Mouse (Mus musculus) myocyte (in vitro differentiated cells): Measurements from ENCODE around the gene Gcdh. TPM values are rescaled to one million over a fixed set of nuclear protein-coding genes. Genes with fewer than 3 reads are reported as not detected.

Experiments used
- H3K27me3 ChIP-seq: one replicate; pipeline ENCODE4 v1.6.1; 2011; ENCODE audit not compliant: control insufficient read depth, insufficient read depth, insufficient read length
- H3K36me3 ChIP-seq: one replicate; pipeline ENCODE4 v1.6.1; 2011; ENCODE audit not compliant: control insufficient read depth, insufficient read depth
- H3K4me2 ChIP-seq: one replicate; pipeline ENCODE4 v1.6.1; 2011; ENCODE audit warnings: low read depth, control low read depth
- H3K4me3 ChIP-seq: one replicate; pipeline ENCODE4 v1.5.1; 2011; ENCODE audit warnings: mild to moderate bottlenecking, control low read depth, moderate library complexity
- H3K79me2 ChIP-seq: one replicate; pipeline ENCODE4 v1.6.1; 2011; ENCODE audit not compliant: control insufficient read depth, insufficient read depth
- H3ac ChIP-seq: one replicate; pipeline ENCODE4 v1.6.1; 2011; ENCODE audit not compliant: control insufficient read depth, insufficient read length
- CEBPB ChIP-seq: IDR thresholded peaks from 2 replicates; pipeline ENCODE4 v1.6.1; 2011; ENCODE audit warnings: mild to moderate bottlenecking, moderate library complexity; ENCODE audit not compliant: poor library complexity, insufficient read depth, severe bottlenecking
- E2F4 ChIP-seq: IDR thresholded peaks from one replicate; pipeline ENCODE4 v1.6.1; 2011; ENCODE audit warnings: mild to moderate bottlenecking, control low read depth, moderate library complexity; ENCODE audit not compliant: insufficient read depth
- MAX ChIP-seq: IDR thresholded peaks from one replicate; pipeline ENCODE4 v1.6.1; 2011; ENCODE audit warnings: low read depth, mild to moderate bottlenecking, control low read depth
- MYOD1 ChIP-seq, 3 experiments: IDR thresholded peaks; one replicate each; pipeline ENCODE4 v1.6.1; 2011; ENCODE audit warnings: control low read depth in 2 of 3, low read depth in 2 of 3, mild to moderate bottlenecking in 2 of 3, moderate library complexity in 1 of 3; ENCODE audit not compliant: insufficient read length in 2 of 3, control insufficient read depth in 1 of 3
- MYOG ChIP-seq, 3 experiments: IDR thresholded peaks; one replicate each; pipeline ENCODE4 v1.6.1; 2011; ENCODE audit warnings: control low read depth in 2 of 3, low read depth in 2 of 3, mild to moderate bottlenecking in 2 of 3; ENCODE audit not compliant: insufficient read length in 2 of 3, control insufficient read depth in 1 of 3, insufficient read depth in 1 of 3
- POLR2A ChIP-seq: IDR thresholded peaks from one replicate; pipeline ENCODE4 v1.6.1; 2011; ENCODE audit warnings: low read depth, mild to moderate bottlenecking, control low read depth, moderate library complexity; ENCODE audit not compliant: insufficient read length
- POLR2AphosphoS2 ChIP-seq: IDR thresholded peaks from one replicate; pipeline ENCODE4 v1.6.1; 2011; ENCODE audit warnings: low read depth, control low read depth; ENCODE audit not compliant: insufficient read length
- REST ChIP-seq: IDR thresholded peaks from one replicate; pipeline ENCODE4 v1.6.1; 2011; ENCODE audit warnings: mild to moderate bottlenecking, control low read depth, moderate library complexity; ENCODE audit not compliant: insufficient read depth, insufficient read length
- SRF ChIP-seq: IDR thresholded peaks from one replicate; pipeline ENCODE4 v1.6.1; 2011; ENCODE audit warnings: low read depth; ENCODE audit not compliant: control insufficient read depth, insufficient read length
- TCF12 ChIP-seq: IDR thresholded peaks from one replicate; pipeline ENCODE4 v1.6.1; 2011; ENCODE audit warnings: mild to moderate bottlenecking, control low read depth; ENCODE audit not compliant: poor library complexity, insufficient read depth, severe bottlenecking
- TCF3 ChIP-seq: IDR thresholded peaks from one replicate; pipeline ENCODE4 v1.6.1; 2011; ENCODE audit warnings: low read depth, control low read depth; ENCODE audit not compliant: insufficient read length
- USF1 ChIP-seq: IDR thresholded peaks from one replicate; pipeline ENCODE4 v1.6.1; 2011; ENCODE audit warnings: low read depth, mild to moderate bottlenecking, control low read depth, moderate library complexity
- polyA plus RNA-seq: library from polyadenylated mRNA; unstranded; fragments of >200 nt; fragmentation: generic; extraction: Trizol; gene quantifications from one replicate; pipeline ENCODE4 v1.2.1, GENCODE M21; 2012; ENCODE audit warnings: missing spikeins

Gene Gcdh
- polyA plus RNA-seq, 1 experiment: 20.9 TPM

DNA sequence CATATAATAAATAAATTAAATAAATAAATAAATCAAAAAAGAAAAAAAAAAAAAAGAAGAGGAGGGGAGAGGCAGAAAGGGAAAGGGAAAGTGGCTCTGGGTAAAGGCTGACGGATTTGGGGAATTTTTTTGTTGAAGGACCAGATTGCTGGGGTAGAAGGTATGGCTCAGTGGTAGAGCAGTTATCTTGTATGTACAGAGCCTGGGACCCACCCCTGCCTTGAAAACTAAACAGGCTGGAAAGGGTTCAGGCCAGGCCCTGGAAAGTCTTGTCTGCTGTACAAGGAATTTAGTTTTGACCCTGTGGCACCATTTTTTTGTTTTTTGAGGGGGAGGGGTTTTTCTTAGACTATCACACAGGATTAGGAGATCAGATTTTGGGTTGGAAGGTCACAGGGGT is 14.8 kb downstream of the Gcdh start:
- H3K4me3 ChIP-seq: no peak overlapping the region
- TF ChIP-seq TCF12 (no peak), POLR2A (no peak), TCF3 (no peak), E2F4 (no peak), POLR2AphosphoS2 (no peak), REST (no peak), MAX (no peak), CEBPB (no peak), MYOD1 (IDR thresholded peaks at IDR 0.05; ENCODE audit: control insufficient read depth in 1 of 3, insufficient read length in 2 of 3, low read depth in 2 of 3) (no peak), MYOG (IDR thresholded peaks at IDR 0.05; ENCODE audit: control insufficient read depth in 1 of 3, insufficient read depth in 1 of 3, insufficient read length in 2 of 3, low read depth in 2 of 3) (no peak), USF1 (no peak), SRF (no peak)
- H3K36me3 ChIP-seq: no peaks in the 10 kb centered on the region
- H3K79me2 ChIP-seq: no peaks in the 10 kb centered on the region
- no peaks in the 10 kb centered on the region for H3K27me3 ChIP-seq
- H3ac ChIP-seq: no peak overlapping the region
- no peak overlapping the region for H3K4me2 ChIP-seq

DNA sequence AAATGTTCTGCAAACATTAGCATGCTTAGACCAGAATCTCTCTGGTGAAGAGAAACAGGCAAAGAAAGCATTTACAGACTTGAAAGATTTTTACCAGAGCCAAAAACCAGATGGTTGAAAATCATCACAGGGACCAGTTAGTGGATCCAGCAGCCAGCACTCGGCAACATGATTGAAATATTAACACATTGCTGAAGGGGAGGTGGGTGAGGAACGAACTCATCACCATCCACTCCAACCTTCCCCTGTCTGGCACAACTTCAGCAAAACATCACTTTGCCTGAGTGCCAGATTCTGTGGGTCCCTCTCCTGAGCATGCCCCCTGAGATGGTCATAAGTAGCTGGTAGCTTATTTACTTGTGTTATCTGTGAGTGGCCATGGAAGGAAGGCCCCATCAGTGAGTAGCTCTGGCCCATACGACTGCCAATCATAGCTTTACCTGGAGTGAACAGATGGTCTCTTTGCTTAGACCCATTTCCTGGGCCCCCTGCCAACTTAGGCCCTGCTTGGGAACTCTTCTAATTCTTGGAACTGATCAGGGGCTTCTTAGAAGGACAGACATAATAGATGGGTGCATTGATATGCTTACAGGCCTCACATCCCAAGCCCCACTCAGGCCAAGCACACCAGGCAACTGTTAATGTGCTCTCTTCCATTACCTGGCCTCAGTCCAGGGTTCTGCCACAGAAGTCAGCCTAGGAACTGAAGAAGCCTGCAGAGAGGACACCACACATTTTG is 16.3 kb downstream of the Gcdh start:
- Histone ChIP-seq H3K27me3 (no peaks in the 10 kb centered on the region), H3K79me2 (no peaks in the 10 kb centered on the region), H3ac (no peak overlapping the region), H3K36me3 (no peaks in the 10 kb centered on the region), H3K4me2 (no peak overlapping the region), H3K4me3 (no peak overlapping the region)
- TF ChIP-seq POLR2AphosphoS2: no peak
- TF ChIP-seq TCF12: no peak

DNA sequence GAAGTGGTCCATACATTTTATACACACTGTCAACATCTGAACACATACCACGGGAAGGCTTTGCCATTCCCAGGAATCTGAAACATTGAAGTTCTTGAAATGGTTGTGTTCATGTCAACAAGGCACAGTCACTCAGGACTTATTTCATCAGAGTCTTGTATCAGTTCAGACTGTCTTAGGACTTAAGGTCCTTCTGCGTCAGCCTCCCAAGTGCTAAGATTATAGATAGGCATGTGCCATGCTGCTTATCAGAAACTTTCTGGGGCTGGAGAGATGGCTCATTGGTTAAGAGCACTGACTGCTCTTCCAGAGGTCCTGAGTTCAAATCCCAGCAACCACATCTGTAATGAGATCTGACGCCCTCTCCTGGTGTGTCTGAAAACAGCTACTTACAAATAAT is 19.4 kb downstream of the Gcdh start:
- Histone ChIP-seq H3K27me3 (no peaks in the 10 kb centered on the region), H3K79me2 (no peaks in the 10 kb centered on the region), H3K4me2 (no peak overlapping the region), H3ac (no peak overlapping the region), H3K36me3 (no peaks in the 10 kb centered on the region), H3K4me3 (no peak overlapping the region)
- no peak for TF ChIP-seq POLR2A
- no peak for TF ChIP-seq TCF12
- TF ChIP-seq CEBPB: no peak
- no peak for TF ChIP-seq REST
- TF ChIP-seq MAX: no peak
- TF ChIP-seq MYOG (IDR thresholded peaks at IDR 0.05; ENCODE audit: control insufficient read depth in 1 of 3, insufficient read depth in 1 of 3, insufficient read length in 2 of 3, low read depth in 2 of 3): no peak
- no peak for TF ChIP-seq MYOD1 (IDR thresholded peaks at IDR 0.05; ENCODE audit: control insufficient read depth in 1 of 3, insufficient read length in 2 of 3, low read depth in 2 of 3)
- TF ChIP-seq TCF3: no peak
- no peak for TF ChIP-seq SRF
- no peak for TF ChIP-seq USF1

DNA sequence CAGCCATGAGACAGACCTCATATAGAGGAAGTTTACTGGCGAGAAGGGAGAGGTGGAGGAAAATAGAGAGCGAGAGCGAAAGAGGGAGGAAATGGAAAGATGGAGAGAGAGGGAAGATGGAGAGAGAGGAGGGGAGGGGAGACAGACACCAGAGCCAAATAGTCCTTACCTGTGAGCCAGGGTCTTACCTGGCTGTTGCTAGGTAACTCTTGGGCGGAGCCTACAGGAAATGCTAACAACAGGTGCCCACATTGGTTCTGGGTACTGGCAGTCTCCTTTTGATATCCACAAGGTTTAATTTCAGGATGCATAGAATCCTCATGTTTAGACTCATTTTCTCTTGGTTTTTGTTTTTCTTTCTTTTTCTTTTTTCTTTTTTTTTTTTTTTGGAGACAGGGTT is 20.7 kb downstream of the Gcdh start:
- TF ChIP-seq SRF (no peak), TCF12 (no peak), TCF3 (no peak), REST (no peak), POLR2A (no peak), E2F4 (no peak), MYOD1 (IDR thresholded peaks at IDR 0.05; ENCODE audit: control insufficient read depth in 1 of 3, insufficient read length in 2 of 3, low read depth in 2 of 3) (no peak), CEBPB (no peak), POLR2AphosphoS2 (no peak), MAX (no peak), MYOG (IDR thresholded peaks at IDR 0.05; ENCODE audit: control insufficient read depth in 1 of 3, insufficient read depth in 1 of 3, insufficient read length in 2 of 3, low read depth in 2 of 3) (no peak)
- Histone ChIP-seq H3K36me3 (no peaks in the 10 kb centered on the region), H3ac (no peak overlapping the region), H3K4me2 (no peak overlapping the region), H3K79me2 (no peaks in the 10 kb centered on the region), H3K4me3 (no peak overlapping the region), H3K27me3 (no peaks in the 10 kb centered on the region)

DNA sequence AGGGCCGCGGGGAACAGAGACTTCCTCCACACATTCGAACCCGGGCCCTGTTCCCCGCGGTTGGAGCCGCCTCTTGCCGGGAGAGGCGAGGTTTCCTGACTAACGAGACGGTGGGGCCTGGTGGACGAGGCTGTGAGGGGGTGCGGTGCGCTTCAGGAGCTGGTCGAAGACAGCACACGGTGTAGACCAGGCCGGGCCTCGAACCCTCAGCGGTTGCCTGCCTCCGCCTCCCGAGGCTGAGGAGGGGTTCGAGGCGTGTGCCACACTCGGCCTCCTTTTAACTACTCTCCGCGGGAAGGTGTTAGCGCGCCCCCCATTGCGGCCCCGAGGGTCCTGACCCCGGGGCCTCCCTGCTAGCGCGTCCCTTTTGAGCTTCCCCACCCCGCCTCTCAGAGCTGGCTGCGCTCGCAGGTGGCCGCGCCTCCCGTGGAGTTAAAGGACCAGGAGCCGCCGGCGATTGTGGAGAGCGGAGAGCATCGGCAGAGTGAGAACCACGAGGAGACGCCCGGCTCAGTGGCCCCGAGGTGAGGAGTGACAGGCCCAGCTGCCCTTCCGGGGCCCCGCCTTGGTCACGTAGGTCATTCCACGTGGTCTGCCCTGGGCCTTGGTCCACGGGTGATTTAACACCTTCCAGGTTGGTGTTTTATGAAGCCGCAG is 21.3 kb downstream of the Gcdh start:
- Histone ChIP-seq H3K4me2 (no peak overlapping the region), H3K4me3 (no peak overlapping the region), H3K36me3 (no peaks in the 10 kb centered on the region), H3K79me2 (no peaks in the 10 kb centered on the region), H3K27me3 (no peaks in the 10 kb centered on the region), H3ac (no peak overlapping the region)
- TF ChIP-seq TCF12: no peak
- peak; percentile 22 for TF ChIP-seq POLR2AphosphoS2
- no peak for TF ChIP-seq SRF
- TF ChIP-seq MYOG (IDR thresholded peaks at IDR 0.05; ENCODE audit: control insufficient read depth in 1 of 3, insufficient read depth in 1 of 3, insufficient read length in 2 of 3, low read depth in 2 of 3): no peak
- no peak for TF ChIP-seq E2F4
- no peak for TF ChIP-seq USF1
- no peak for TF ChIP-seq CEBPB
- TF ChIP-seq REST: no peak
- TF ChIP-seq MYOD1 (IDR thresholded peaks at IDR 0.05; ENCODE audit: control insufficient read depth in 1 of 3, insufficient read length in 2 of 3, low read depth in 2 of 3): peak in 2 of 3 experiments; percentile 44 to 69
- TF ChIP-seq POLR2A: no peak
